Mouse (Mus musculus) thymus, adult 2 months (tissue): ENCODE results near the gene Tap1.

Source experiments
- CTCF ChIP-seq: fragments of 200-500 bp; IDR thresholded peaks from 2 replicates; pipeline ENCODE4 v1.5.1; 2012; ENCODE audit warnings: mild to moderate bottlenecking, control low read depth, low read length, moderate library complexity, borderline replicate concordance; ENCODE audit not compliant: control insufficient read depth, poor library complexity, insufficient read depth; ENCODE audit errors: extremely low read depth
- POLR2A ChIP-seq: fragments of 200-500 bp; IDR thresholded peaks from 2 replicates; pipeline ENCODE4 v1.6.1; 2012; ENCODE audit warnings: mild to moderate bottlenecking, low read length, control low read depth, moderate library complexity; ENCODE audit not compliant: control insufficient read depth, poor library complexity, insufficient read depth; ENCODE audit errors: extremely low read depth

- TF ChIP-seq CTCF, result no peak
- no peak for TF ChIP-seq POLR2A
Observed at GRCm38 (mm10) chr17:34238706-34239105, 51.4 kb downstream of the Tap1 start, which contains the start of gene H2-Ob.
